Mouse (Mus musculus): Measurements from ENCODE around the gene Zfp867.

DNA sequence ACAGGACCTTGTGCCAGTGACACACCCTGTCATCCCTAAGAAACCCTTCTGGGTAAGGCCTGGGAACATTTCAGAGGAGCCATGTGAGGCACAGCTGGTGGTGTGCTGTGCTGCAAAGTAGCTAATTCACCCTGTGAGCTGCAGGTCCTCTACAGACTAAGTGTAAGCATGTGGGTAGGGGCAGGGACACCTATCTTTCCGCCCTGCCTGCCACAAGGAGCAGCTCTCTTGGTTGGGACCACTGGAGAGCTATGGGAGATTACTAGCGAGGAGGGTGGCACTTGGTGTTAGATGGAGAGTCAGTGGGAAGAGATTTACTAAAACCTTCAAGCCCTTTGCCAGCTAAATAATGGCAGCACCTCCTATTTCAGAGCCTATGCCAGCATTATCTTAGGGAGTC lies 15.4 kb downstream of the Zfp867 start:
- TF ChIP-seq POLR2A (IDR thresholded peaks at IDR 0.05; ENCODE audit: low read depth, low read length) (no peak), CTCF (IDR thresholded peaks at IDR 0.05; ENCODE audit: extremely low read depth, insufficient read depth, insufficient read length, insufficient replicate concordance) (no peak)

Data from spleen, adult 2 months (tissue).